Mouse (Mus musculus) midbrain, embryonic 10.5 days (tissue): ENCODE data around the gene Ssxb10. TPM values are rescaled to one million over a fixed set of nuclear protein-coding genes. Genes with fewer than 3 reads are reported as not detected.
"Not testable (repeated sequence)": the region's sequence is repeated elsewhere in the genome, so short reads cannot be mapped to it uniquely, and the experiment has no call there.

Experiments
- DNase-seq: peaks from one replicate; pipeline ENCODE4 v3.0.0-alpha.2; 2017; ENCODE audit warnings: low spot score
- H3K27ac ChIP-seq: fragments of 300-500 bp; sonication (generic); replicated peaks from 2 replicates; pipeline ENCODE4 v1.5.1; 2016; ENCODE audit warnings: mild to moderate bottlenecking
- H3K27me3 ChIP-seq: fragments of 300-500 bp; sonication (generic); 2 replicates; pipeline ENCODE4 v1.6.1; 2016; ENCODE audit warnings: low read depth, mild to moderate bottlenecking; ENCODE audit not compliant: poor library complexity, severe bottlenecking
- H3K36me3 ChIP-seq: fragments of 300-500 bp; sonication (generic); 2 replicates; pipeline ENCODE4 v1.6.1; 2016; ENCODE audit warnings: mild to moderate bottlenecking, moderate library complexity
- H3K4me1 ChIP-seq: fragments of 300-500 bp; sonication (generic); 2 replicates; pipeline ENCODE4 v1.6.1; 2016
- H3K4me3 ChIP-seq: fragments of 300-500 bp; sonication (generic); 2 replicates; pipeline ENCODE4 v1.5.1; 2016; ENCODE audit warnings: mild to moderate bottlenecking, moderate library complexity
- H3K9me3 ChIP-seq: fragments of 300-500 bp; sonication (generic); replicated peaks from 2 replicates; pipeline ENCODE4 v1.6.1; 2016; ENCODE audit warnings: mild to moderate bottlenecking
- WGBS: fragments of 180-500 bp; shearing (Covaris S2); methylation state at CpG from one replicate; pipeline ENCODE4 v1.1.7; 2016; 5-methylcytosine and 5-hydroxymethylcytosine counted together
- polyA plus RNA-seq: library from polyadenylated mRNA; unstranded; fragments of >200 nt; fragmentation: Nextera tagmentation; extraction: Ambion mirVana; gene quantifications from 2 replicates; pipeline ENCODE4 v1.2.1, GENCODE M21; 2016

Gene Ssxb10
- polyA plus RNA-seq = not detected in 2 replicates

DNA sequence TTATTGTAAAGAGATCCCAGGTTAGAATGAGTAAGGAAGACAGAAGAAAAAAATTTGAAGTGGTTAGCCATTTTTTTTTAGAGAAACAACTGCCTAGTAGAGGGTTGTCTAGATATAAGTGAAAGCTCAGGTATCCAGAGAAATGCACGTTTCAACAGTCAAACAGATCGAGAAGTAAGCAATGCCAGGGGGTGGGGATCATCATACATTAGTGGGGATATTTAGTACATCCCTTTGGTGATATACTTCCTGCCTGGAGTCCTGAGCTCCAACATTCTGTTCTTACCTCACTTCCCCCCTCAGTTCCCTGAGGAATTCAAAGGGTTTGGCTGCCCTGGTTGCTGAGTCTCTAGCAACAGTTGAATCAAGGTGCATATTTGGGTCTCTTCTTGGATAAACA, at the start of gene Ssxb10:
Gene Ssxb10 (plus strand): TSS at position 301 of the 400 bp plus-strand sequence.
- DNase-seq = no peak
- H3K4me3 ChIP-seq = no peak within 1 kb of the TSS
- WGBS = 76% methylated on average over 2 of the region's 2 CpGs

DNA sequence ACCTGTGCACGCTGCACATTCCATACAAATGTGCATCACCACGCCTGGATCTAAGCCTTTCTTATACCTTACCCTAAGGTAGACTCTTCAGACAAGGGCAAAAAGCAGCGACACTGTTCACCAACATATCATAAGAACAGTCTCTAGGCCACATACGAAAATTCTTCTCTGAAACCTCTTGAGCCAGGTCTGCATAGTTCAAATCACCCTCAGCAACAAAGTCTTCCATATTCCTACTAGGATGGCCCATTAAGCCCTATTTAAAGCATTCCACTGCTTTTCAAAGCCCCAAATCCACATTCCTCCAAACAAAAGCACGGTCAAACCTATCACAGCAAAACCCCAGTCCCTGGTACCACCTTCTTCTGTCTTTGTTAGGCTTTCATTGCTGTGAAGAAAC, 38.6 kb upstream of the Ssxb10 start:
- Histone ChIP-seq H3K9me3 (0 out of 2 replicates have a peak, but pooled peaks cover 3% of the 10 kb centered on the region), H3K27ac (no peak overlapping the region)
- 81% methylated on average over 5 of the region's 5 CpGs for WGBS

More for the DNA sequence above, at the start of gene Ssxb10:
- Histone ChIP-seq H3K9me3 (peaks cover 21% of the 10 kb centered on the region), H3K27me3 (no peaks in the 10 kb centered on the region), H3K36me3 (no peaks in the 10 kb centered on the region), H3K4me1 (no peaks in the 10 kb centered on the region), H3K27ac (no peak within 1 kb of the TSS)

DNA sequence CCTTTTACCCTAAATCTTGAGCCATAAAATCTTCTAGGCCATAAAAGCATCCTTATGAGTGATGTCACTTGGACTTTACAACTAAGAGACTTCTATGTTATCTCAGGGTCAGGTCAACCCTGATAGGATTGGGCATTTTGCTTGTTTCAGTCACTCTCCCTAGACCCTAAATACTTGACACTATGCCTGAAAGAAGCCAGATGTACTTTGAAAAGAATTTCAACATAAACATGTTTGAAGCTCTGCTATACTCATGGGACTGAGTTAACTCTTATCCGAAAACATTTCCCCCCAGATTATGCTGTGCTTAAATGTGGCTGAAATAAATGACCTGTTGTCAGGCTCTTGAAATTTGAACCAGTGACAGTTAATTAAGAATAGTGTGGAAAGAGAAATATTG, 17.9 kb upstream of the Ssxb10 start:
- no peak overlapping the region for H3K27ac ChIP-seq
- no peaks in the 10 kb centered on the region for H3K36me3 ChIP-seq
- H3K4me1 ChIP-seq = no peaks in the 10 kb centered on the region
- WGBS = 82% methylated on average over 1 of the region's 1 CpGs
- 0 out of 2 replicates have a peak, but pooled peaks cover 5% of the 10 kb centered on the region for H3K9me3 ChIP-seq
- DNase-seq = no peak
- no peak overlapping the region for H3K4me3 ChIP-seq
- no peaks in the 10 kb centered on the region for H3K27me3 ChIP-seq

More for the DNA sequence above, 38.6 kb upstream of the Ssxb10 start:
- DNase-seq = no peak
- H3K4me1 ChIP-seq = no peaks in the 10 kb centered on the region
- H3K4me3 ChIP-seq = no peak overlapping the region
- no peaks in the 10 kb centered on the region for H3K27me3 ChIP-seq
- no peaks in the 10 kb centered on the region for H3K36me3 ChIP-seq

DNA sequence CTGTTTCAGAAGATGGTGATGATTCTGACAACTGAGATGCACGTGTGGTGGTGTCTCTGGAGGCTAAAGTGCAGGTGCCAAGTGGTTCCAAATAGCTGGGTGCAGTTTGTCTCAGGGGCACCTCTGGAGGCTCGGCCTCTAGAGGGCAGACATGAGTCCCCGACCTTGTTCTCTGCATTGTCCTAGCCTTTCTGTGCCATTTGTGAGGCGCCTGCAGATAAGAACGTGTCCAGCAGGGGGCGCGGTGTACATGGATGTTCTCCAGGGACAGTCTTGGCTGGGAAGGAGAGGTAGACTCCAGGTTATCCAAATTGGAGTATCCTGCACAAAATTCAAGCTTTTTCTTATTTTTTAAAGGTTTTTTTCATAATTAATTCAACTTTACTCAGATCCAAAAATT, 12.3 kb upstream of the Ssxb10 start:
- WGBS = 12% methylated on average over 7 of the region's 7 CpGs
- not testable (repeated sequence) for H3K27ac ChIP-seq, H3K9me3 ChIP-seq, H3K4me3 ChIP-seq, H3K4me1 ChIP-seq, H3K27me3 ChIP-seq, H3K36me3 ChIP-seq
- DNase-seq = peak; percentile 13

DNA sequence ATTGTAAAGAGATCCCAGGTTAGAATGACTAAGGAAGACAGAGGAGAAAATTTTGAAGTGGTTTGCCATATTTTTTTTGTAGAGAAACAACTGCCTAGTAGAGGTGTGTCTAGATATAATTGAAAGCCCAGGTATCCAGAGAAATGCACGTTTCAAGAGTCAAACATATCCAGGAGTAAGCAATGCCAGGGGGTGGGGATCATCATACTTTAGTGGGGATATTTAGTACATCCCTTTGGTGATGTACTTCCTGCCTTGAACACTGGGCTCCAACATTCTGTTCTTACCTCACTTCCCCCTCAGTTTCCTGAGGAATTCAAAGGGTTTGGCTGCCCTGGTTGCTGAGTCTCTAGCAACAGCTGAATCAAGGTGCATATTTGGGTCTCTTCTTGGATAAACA, 39.5 kb downstream of the Ssxb10 start, which contains the start of gene Ssxb9:
Gene Ssxb9 (plus strand): TSS at position 301 of the 400 bp plus-strand sequence.
- H3K4me3 ChIP-seq, DNase-seq, H3K4me1 ChIP-seq, H3K36me3 ChIP-seq, H3K27ac ChIP-seq, H3K27me3 ChIP-seq: not testable (repeated sequence)
- peaks cover 16% of the 10 kb centered on the region for H3K9me3 ChIP-seq
- WGBS = 36% methylated on average over 1 of the region's 1 CpGs

Other genes with a start within 250 kb of the Ssxb10 start
- 0.17 and 0.31 TPM in 2 replicates for gene Was, start 236.9 kb upstream of the Ssxb10 start, polyA plus RNA-seq
- gene Wdr13, start 194.5 kb upstream of the Ssxb10 start, polyA plus RNA-seq = 22.8 and 32.2 TPM in 2 replicates
- 397 and 409 TPM in 2 replicates for gene Rbm3, start 181.5 kb upstream of the Ssxb10 start, polyA plus RNA-seq
- 8.7 and 11.2 TPM in 2 replicates for gene Tbc1d25, start 151.2 kb upstream of the Ssxb10 start, polyA plus RNA-seq
- gene Ebp, start 133.9 kb upstream of the Ssxb10 start, polyA plus RNA-seq = 35.1 TPM in 2 replicates
- gene Porcn, start 120.9 kb upstream of the Ssxb10 start, polyA plus RNA-seq = 12.2 and 17.2 TPM in 2 replicates
- gene Ftsj1, start 75.0 kb upstream of the Ssxb10 start, polyA plus RNA-seq = 44.2 and 45.7 TPM in 2 replicates
- 4.6 and 4.8 TPM in 2 replicates for gene Slc38a5, start 56.3 kb upstream of the Ssxb10 start, polyA plus RNA-seq
- not detected in 2 replicates for gene Ssxb9, start 39.6 kb downstream of the Ssxb10 start, polyA plus RNA-seq
- gene Ssxb1, start 85.9 kb downstream of the Ssxb10 start, polyA plus RNA-seq = not detected in 2 replicates
- not detected in 2 replicates for gene Ssxb2, start 134.3 kb downstream of the Ssxb10 start, polyA plus RNA-seq
- gene Gm14459, start 197.5 kb downstream of the Ssxb10 start, polyA plus RNA-seq = not detected in 2 replicates
- gene Ssxb6, start 220.8 kb downstream of the Ssxb10 start, polyA plus RNA-seq = not detected in 2 replicates